Mouse (Mus musculus): ENCODE results near the gene Spryd3. TPM values are rescaled to one million over a fixed set of nuclear protein-coding genes. Genes with fewer than 3 reads are reported as not detected.

Spryd3 gene
- polyA plus RNA-seq, 1 experiment from 2014 or later, result 61.8 TPM

DNA sequence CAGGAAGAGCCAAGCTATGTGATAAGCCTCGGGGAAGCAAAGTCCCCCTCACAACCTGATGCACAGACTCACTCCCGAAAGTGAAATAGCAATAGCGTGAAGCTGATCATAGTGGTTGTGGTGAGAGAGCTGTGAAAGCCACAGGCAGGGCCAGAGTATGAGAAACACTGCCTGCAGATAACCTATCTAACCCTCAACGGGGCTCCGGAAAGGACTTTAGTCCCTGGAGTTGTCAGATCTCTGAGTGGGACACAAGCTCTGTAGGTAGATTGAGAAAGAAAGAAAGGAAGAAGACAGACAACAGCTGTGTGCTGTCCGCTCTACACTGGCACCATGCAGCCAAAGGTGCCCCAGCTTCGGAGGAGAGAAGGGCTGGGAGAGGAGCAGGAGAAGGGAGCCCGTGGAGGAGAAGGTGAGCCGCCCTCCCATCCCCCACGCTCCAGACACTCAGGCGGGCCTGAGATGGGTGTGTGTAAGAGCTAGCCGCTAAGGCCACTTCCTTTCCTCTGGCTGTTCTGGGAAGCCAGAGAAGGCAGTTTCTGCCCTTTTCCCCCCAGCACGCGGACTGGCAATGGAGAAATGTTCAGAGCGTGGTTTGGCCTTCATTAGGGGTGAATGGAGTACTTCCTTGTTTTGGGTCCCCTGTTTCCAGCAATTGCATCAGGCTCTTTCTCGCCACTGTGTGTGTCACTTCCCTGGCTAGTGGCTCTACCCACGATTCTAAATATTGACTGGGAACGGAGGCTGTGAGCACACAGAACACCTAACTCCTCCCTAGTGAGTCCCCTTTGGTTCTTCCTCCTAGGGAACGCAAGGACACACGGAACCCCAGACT is 14.5 kb upstream of the Spryd3 start, which contains the start of gene Soat2:
Gene Soat2, plus strand, starts transcription at position 226 of the 835 bp plus-strand sequence.
- Histone ChIP-seq H3K4me3 (ENCODE audit: low read depth, low read length) (no peak within 1 kb of the TSS), H3K9ac (replicated peaks; ENCODE audit: low read depth, low read length) (no peak within 1 kb of the TSS), H3K36me3 (ENCODE audit: control insufficient read depth, insufficient read depth, low read length) (no peaks in the 10 kb centered on the region), H3K9me3 (ENCODE audit: control insufficient read depth, low read length) (no peaks in the 10 kb centered on the region), H3K27ac (ENCODE audit: low read depth, low read length) (no peak within 1 kb of the TSS), H3K4me2 (ENCODE audit: low read depth, low read length) (no peak within 1 kb of the TSS), H3K4me1 (ENCODE audit: control insufficient read depth, insufficient read depth, low read length) (no peaks in the 10 kb centered on the region), H3K27me3 (ENCODE audit: control insufficient read depth, insufficient read depth, low read length) (peaks cover 5% of the 10 kb centered on the region)
- no peak for ATAC-seq (ENCODE audit: low read depth)
- 61% methylated on average over 20 of the region's 20 CpGs for WGBS

DNA sequence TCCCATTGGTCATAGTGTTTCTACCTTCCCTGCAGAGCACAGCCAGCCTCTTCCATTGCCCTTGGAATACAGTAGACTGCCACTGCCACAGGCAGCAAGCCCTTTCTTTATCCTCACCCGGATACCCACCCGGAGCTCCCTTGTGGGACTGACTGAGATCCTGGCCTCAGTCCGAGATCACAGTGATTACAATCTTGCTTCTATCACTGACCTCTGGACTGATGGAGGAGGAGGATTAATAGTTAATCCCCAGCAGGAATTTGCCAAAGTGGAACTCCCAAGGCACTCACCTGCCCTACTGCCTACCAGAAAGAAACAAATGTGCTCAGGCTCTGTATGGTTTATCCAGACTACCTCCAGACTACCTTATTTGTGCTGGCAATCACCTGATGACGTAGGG is 13.5 kb upstream of the Spryd3 start:
- H3K4me2 ChIP-seq (ENCODE audit: low read depth, low read length), result no peak overlapping the region
- ATAC-seq (ENCODE audit: low read depth), result no peak

DNA sequence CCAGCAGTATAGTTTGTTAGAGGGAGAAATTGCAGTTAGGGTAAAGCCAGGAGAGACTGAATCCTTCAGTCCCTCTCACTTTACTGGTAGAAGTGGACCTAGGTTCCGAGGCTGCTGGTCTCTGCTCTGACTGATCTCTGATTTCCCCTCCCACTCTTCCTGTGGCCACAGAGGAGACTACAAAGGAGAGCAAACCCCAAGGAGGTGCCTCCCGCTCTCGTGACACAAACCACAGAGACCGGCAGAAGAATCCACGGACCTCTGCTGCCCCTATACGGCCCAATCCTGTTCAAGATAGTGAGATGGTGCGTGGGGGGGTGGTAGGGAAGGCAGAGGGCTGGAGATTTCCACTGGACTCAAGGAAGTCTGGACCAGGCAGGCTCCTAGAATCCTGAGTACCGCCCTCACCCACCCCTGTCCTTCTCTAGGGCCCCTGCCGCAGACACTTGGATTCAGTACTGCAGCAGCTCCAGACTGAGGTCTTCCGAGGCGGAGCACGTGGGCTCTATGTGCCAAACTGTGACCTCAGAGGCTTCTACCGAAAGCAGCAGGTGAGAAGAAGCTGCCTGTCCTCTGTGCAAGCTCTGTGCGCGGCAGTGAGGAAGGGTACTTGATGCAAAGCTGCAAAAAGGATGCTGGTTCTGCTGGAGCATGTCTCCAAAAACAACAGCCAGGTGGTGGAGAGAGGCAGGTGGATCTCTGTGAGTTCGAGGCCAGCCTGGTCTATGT is 11.8 kb upstream of the Spryd3 start:
- 0 out of 2 replicates have a peak, but pooled peaks cover 4% of the 10 kb centered on the region for H3K4me1 ChIP-seq (ENCODE audit: control insufficient read depth, insufficient read depth, low read length)
- no peaks in the 10 kb centered on the region for H3K9me3 ChIP-seq (ENCODE audit: control insufficient read depth, low read length)
- no peaks in the 10 kb centered on the region for H3K36me3 ChIP-seq (ENCODE audit: control insufficient read depth, insufficient read depth, low read length)
- peaks cover 12% of the 10 kb centered on the region for H3K27me3 ChIP-seq (ENCODE audit: control insufficient read depth, insufficient read depth, low read length)
- ATAC-seq (ENCODE audit: low read depth), result no peak
- 69% methylated on average over 16 of the region's 16 CpGs for whole genome bisulfite sequencing
- no peak overlapping the region for H3K4me3 ChIP-seq (ENCODE audit: low read depth, low read length)
- H3K4me2 ChIP-seq (ENCODE audit: low read depth, low read length), result no peak overlapping the region
- H3K9ac ChIP-seq (replicated peaks; ENCODE audit: low read depth, low read length), result no peak overlapping the region
- no peak overlapping the region for H3K27ac ChIP-seq (ENCODE audit: low read depth, low read length)

More for the DNA sequence above, 13.5 kb upstream of the Spryd3 start:
- Histone ChIP-seq H3K27me3 (ENCODE audit: control insufficient read depth, insufficient read depth, low read length) (peaks cover 10% of the 10 kb centered on the region), H3K36me3 (ENCODE audit: control insufficient read depth, insufficient read depth, low read length) (no peaks in the 10 kb centered on the region), H3K4me1 (ENCODE audit: control insufficient read depth, insufficient read depth, low read length) (0 out of 2 replicates have a peak, but pooled peaks cover under 1% of the 10 kb centered on the region), H3K27ac (ENCODE audit: low read depth, low read length) (no peak overlapping the region), H3K4me3 (ENCODE audit: low read depth, low read length) (no peak overlapping the region), H3K9me3 (ENCODE audit: control insufficient read depth, low read length) (no peaks in the 10 kb centered on the region), H3K9ac (replicated peaks; ENCODE audit: low read depth, low read length) (no peak overlapping the region)
- WGBS, result 87% methylated on average over 4 of the region's 4 CpGs

DNA sequence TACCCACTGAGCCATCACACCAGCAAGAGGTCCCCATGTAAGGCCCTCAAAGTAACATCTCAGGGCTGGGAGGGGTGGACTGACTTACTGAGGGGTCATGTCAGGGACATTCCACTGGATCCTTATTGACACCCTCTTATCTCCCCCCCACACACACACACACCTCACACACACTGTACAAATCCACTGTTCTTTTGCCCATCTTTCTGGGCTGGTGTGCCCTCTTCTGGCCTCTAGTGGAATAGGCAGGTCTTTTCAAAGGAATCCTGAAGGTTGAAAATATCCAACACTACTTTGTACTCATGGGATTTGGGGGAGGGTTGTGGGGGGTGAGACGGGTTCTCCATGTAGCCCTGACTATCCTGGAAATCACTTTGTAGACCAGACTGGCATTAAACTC is 10.8 kb upstream of the Spryd3 start:
- no peak overlapping the region for H3K27ac ChIP-seq (ENCODE audit: low read depth, low read length)
- H3K9ac ChIP-seq (replicated peaks; ENCODE audit: low read depth, low read length), result no peak overlapping the region
- no peaks in the 10 kb centered on the region for H3K9me3 ChIP-seq (ENCODE audit: control insufficient read depth, low read length)
- 0 out of 2 replicates have a peak, but pooled peaks cover 4% of the 10 kb centered on the region for H3K4me1 ChIP-seq (ENCODE audit: control insufficient read depth, insufficient read depth, low read length)
- H3K27me3 ChIP-seq (ENCODE audit: control insufficient read depth, insufficient read depth, low read length), result peaks cover 12% of the 10 kb centered on the region
- H3K4me2 ChIP-seq (ENCODE audit: low read depth, low read length), result no peak overlapping the region
- no peaks in the 10 kb centered on the region for H3K36me3 ChIP-seq (ENCODE audit: control insufficient read depth, insufficient read depth, low read length)
- no peak overlapping the region for H3K4me3 ChIP-seq (ENCODE audit: low read depth, low read length)
- 0 out of 2 replicates have a peak, but pooled peaks have one; percentile 54 for ATAC-seq (ENCODE audit: low read depth)
- 0% methylated on average over 1 of the region's 1 CpGs for WGBS

DNA sequence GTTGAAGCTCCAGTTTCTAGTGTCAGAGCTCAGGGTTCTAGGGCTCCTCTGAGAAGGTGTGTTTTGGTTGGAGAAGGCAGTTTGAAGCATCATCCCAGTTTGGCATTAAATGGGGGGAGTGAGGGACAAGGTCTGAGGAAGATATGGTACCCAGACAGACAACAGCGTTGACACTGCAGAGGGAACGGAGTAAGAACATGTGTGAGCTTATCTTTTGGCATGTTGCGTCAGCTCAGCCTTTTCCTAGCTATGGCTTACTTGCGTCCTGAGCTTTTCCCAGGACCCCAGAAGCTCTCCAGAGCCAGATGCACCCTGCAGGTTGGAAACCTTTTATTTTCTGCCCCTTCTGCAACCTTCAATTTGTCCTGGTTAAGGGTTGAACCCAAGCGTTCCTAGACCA is 10.1 kb upstream of the Spryd3 start:
- Histone ChIP-seq H3K9ac (replicated peaks; ENCODE audit: low read depth, low read length) (no peak overlapping the region), H3K4me2 (ENCODE audit: low read depth, low read length) (no peak overlapping the region), H3K4me1 (ENCODE audit: control insufficient read depth, insufficient read depth, low read length) (0 out of 2 replicates have a peak, but pooled peaks cover 4% of the 10 kb centered on the region), H3K4me3 (ENCODE audit: low read depth, low read length) (no peak overlapping the region), H3K9me3 (ENCODE audit: control insufficient read depth, low read length) (no peaks in the 10 kb centered on the region), H3K27me3 (ENCODE audit: control insufficient read depth, insufficient read depth, low read length) (peaks cover 12% of the 10 kb centered on the region), H3K27ac (ENCODE audit: low read depth, low read length) (no peak overlapping the region), H3K36me3 (ENCODE audit: control insufficient read depth, insufficient read depth, low read length) (no peaks in the 10 kb centered on the region)
- 87% methylated on average over 5 of the region's 5 CpGs for WGBS
- ATAC-seq (ENCODE audit: low read depth), result no peak

DNA sequence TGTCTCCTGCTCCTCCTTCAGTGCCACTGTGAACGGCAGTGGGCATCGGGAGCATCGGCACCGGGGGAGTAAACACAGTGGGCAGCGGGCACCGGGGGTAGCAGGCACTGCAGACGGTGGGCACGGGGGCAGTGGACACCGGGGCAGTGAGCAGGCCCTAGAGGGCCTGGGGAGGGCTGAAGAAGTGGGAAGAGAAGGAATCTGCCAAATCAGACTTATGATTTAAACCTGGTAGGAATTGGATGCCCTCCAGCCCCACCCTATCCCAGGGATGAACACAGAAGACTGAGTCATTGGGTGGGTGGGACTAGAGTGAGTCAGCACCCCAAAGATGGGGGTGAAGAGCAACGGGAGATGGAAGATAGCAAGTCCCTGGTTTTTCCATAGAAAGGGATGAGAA is 9.3 kb upstream of the Spryd3 start:
- H3K4me2 ChIP-seq (ENCODE audit: low read depth, low read length), result no peak overlapping the region
- H3K9ac ChIP-seq (replicated peaks; ENCODE audit: low read depth, low read length), result no peak overlapping the region
- ATAC-seq (ENCODE audit: low read depth), result no peak
- H3K4me1 ChIP-seq (ENCODE audit: control insufficient read depth, insufficient read depth, low read length), result 0 out of 2 replicates have a peak, but pooled peaks cover 4% of the 10 kb centered on the region
- no peaks in the 10 kb centered on the region for H3K9me3 ChIP-seq (ENCODE audit: control insufficient read depth, low read length)
- WGBS, result 88% methylated on average over 10 of the region's 10 CpGs
- H3K27me3 ChIP-seq (ENCODE audit: control insufficient read depth, insufficient read depth, low read length), result peaks cover 12% of the 10 kb centered on the region
- H3K4me3 ChIP-seq (ENCODE audit: low read depth, low read length), result no peak overlapping the region
- no peaks in the 10 kb centered on the region for H3K36me3 ChIP-seq (ENCODE audit: control insufficient read depth, insufficient read depth, low read length)
- H3K27ac ChIP-seq (ENCODE audit: low read depth, low read length), result no peak overlapping the region

DNA sequence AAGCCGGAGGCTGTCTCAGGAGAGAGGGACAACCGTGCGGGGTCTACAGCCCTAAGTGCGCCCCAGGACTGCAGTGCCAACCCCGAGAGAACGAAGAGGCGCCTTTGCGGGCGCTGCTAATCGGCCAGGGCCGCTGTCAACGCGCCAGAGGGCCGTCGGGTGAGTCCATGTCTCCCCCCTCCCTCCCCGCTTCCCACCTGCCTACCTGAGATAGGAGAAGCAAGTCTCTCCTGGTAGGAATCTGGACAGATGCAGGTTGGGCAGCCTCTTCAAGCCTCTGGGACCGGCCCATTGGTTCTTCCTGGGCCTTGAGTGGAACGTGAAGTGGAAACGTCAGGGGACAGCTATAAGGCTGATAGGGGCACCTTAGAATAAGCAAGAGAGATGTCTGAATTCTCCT is 8.7 kb upstream of the Spryd3 start:
- Histone ChIP-seq H3K4me1 (ENCODE audit: control insufficient read depth, insufficient read depth, low read length) (0 out of 2 replicates have a peak, but pooled peaks cover 4% of the 10 kb centered on the region), H3K27me3 (ENCODE audit: control insufficient read depth, insufficient read depth, low read length) (peaks cover 12% of the 10 kb centered on the region), H3K4me3 (ENCODE audit: low read depth, low read length) (0 out of 2 replicates have a peak overlapping the region, but pooled peaks have one; percentile 3), H3K9ac (replicated peaks; ENCODE audit: low read depth, low read length) (0 out of 2 replicates have a peak overlapping the region, but pooled peaks have one; percentile 17), H3K9me3 (ENCODE audit: control insufficient read depth, low read length) (no peaks in the 10 kb centered on the region), H3K4me2 (ENCODE audit: low read depth, low read length) (peak overlapping the region; percentile 20; the same call in 1 of the 2 replicates), H3K36me3 (ENCODE audit: control insufficient read depth, insufficient read depth, low read length) (no peaks in the 10 kb centered on the region), H3K27ac (ENCODE audit: low read depth, low read length) (no peak overlapping the region)
- 20% methylated on average over 19 of the region's 19 CpGs for WGBS
- ATAC-seq (ENCODE audit: low read depth), result no peak

DNA sequence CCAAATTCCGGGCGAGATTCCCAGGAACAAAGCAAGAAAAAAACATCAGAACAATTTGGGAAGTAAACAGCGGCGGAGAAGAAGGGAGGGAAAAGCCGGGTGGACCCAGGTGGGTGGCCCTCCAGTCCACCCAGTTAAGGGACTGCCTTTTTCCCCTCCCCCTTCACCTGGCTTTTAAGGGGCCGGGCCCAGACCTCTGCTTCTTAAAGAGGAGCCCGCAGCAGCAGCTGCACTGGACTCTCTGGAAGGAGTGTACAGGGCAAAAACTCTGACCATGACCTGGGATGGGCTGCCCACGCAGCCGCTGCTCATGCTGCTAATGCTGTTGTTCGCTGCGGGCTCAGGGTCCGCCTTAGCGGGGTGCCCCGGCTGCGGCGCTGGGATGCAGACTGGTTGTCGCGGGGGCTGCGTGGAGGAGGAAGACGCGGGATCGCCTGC is 8.3 kb upstream of the Spryd3 start, which contains the start of gene Igfbp6:
Gene Igfbp6, plus strand, starts transcription at position 89 of the 438 bp plus-strand sequence.
- H3K9me3 ChIP-seq (ENCODE audit: control insufficient read depth, low read length), result no peaks in the 10 kb centered on the region
- H3K27me3 ChIP-seq (ENCODE audit: control insufficient read depth, insufficient read depth, low read length), result peaks cover 12% of the 10 kb centered on the region
- no peak within 1 kb of the TSS for H3K27ac ChIP-seq (ENCODE audit: low read depth, low read length)
- WGBS, result 4% methylated on average over 22 of the region's 22 CpGs
- H3K4me3 ChIP-seq (ENCODE audit: low read depth, low read length), result 0 out of 2 replicates have a peak within 1 kb of the TSS, but pooled peaks have one; percentile 3
- ATAC-seq (ENCODE audit: low read depth), result no peak
- no peaks in the 10 kb centered on the region for H3K36me3 ChIP-seq (ENCODE audit: control insufficient read depth, insufficient read depth, low read length)
- H3K9ac ChIP-seq (replicated peaks; ENCODE audit: low read depth, low read length), result 0 out of 2 replicates have a peak within 1 kb of the TSS, but pooled peaks have one; percentile 17
- peak within 1 kb of the TSS; percentile 20 for H3K4me2 ChIP-seq (ENCODE audit: low read depth, low read length)
- 0 out of 2 replicates have a peak, but pooled peaks cover 4% of the 10 kb centered on the region for H3K4me1 ChIP-seq (ENCODE audit: control insufficient read depth, insufficient read depth, low read length)

All from neural tube, embryonic 14.5 days (tissue).